Mouse (Mus musculus) thymus, adult 2 months (tissue): ENCODE data around the gene Theg.

Source experiments
- CTCF ChIP-seq: fragments of 200-500 bp; IDR thresholded peaks from 2 replicates; pipeline ENCODE4 v1.5.1; 2012; ENCODE audit warnings: mild to moderate bottlenecking, control low read depth, low read length, moderate library complexity, borderline replicate concordance; ENCODE audit not compliant: control insufficient read depth, poor library complexity, insufficient read depth; ENCODE audit errors: extremely low read depth
- POLR2A ChIP-seq: fragments of 200-500 bp; IDR thresholded peaks from 2 replicates; pipeline ENCODE4 v1.6.1; 2012; ENCODE audit warnings: mild to moderate bottlenecking, low read length, control low read depth, moderate library complexity; ENCODE audit not compliant: control insufficient read depth, poor library complexity, insufficient read depth; ENCODE audit errors: extremely low read depth

DNA sequence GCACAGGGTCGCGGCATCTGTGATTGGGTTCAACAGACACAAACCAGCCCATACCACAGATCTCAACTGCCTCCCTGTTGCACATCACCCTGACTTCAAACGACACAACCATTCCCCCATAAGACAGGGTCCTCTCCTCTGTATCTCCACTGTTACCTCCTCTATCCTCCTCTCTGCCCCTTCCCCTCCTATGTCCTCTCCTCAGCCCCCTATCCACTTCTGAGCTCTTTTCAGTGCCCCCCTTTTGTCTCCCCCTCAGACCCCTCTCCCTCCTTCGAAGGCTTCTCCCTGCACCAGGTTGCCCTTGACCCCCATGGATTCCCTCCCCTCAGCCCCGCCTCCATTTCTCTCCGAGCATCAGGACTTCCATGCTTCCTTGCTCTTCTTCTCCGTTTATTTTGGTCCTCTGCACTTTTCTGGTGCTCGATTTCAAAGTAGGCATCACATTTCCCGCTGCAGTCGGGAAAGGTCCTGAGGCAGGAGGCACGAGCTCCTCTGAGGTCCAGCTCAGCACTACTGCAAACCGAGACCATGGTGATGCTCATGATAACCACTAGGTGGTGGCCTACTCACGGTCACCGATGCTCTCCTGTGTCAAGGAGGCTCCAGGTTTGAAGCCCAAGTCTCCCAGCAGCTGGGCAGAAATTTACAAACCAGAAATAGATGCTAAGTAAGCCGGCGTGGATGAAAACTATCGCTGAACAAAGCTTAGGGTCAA lies 7.9 kb upstream of the Theg start:
- TF ChIP-seq CTCF (peak; percentile 69; the same call in 1 of the 2 replicates), POLR2A (no peak)
